Mouse (Mus musculus) intestine, embryonic 15.5 days (tissue): ENCODE data around the gene Stag3. TPM values are rescaled to one million over a fixed set of nuclear protein-coding genes. Genes with fewer than 3 reads are reported as not detected.

Source experiments
- ATAC-seq: fragments of 200-750 bp; cut with Nextera tagmentation; 2 replicates; pipeline ENCODE4 v1.8.0; 2017; ENCODE audit warnings: moderate TSS enrichment, moderate library complexity
- H3K27ac ChIP-seq: fragments of 300-500 bp; sonication (generic); 2 replicates; pipeline ENCODE4 v1.5.1; 2015; ENCODE audit warnings: mild to moderate bottlenecking, inconsistent platforms
- H3K27me3 ChIP-seq: fragments of 300-500 bp; sonication (generic); replicated peaks from 2 replicates; pipeline ENCODE4 v1.6.1; 2015; ENCODE audit warnings: inconsistent platforms
- H3K36me3 ChIP-seq: fragments of 300-500 bp; sonication (generic); 2 replicates; pipeline ENCODE4 v1.6.1; 2015; ENCODE audit warnings: inconsistent platforms
- H3K4me1 ChIP-seq: fragments of 300-500 bp; sonication (generic); replicated peaks from 2 replicates; pipeline ENCODE4 v1.6.1; 2015; ENCODE audit warnings: inconsistent platforms
- H3K4me2 ChIP-seq: fragments of 300-500 bp; sonication (generic); replicated peaks from 2 replicates; pipeline ENCODE4 v1.6.1; 2015; ENCODE audit warnings: mild to moderate bottlenecking, inconsistent platforms
- H3K4me3 ChIP-seq: fragments of 300-500 bp; sonication (generic); replicated peaks from 2 replicates; pipeline ENCODE4 v1.5.1; 2015; ENCODE audit warnings: inconsistent platforms
- H3K9ac ChIP-seq: fragments of 300-500 bp; sonication (generic); 2 replicates; pipeline ENCODE4 v1.6.1; 2015; ENCODE audit warnings: inconsistent platforms
- H3K9me3 ChIP-seq: fragments of 300-500 bp; sonication (generic); 2 replicates; pipeline ENCODE4 v1.6.1; 2016; ENCODE audit warnings: inconsistent platforms
- WGBS: fragments of 180-500 bp; shearing (Covaris S2); methylation state at CpG from one replicate; pipeline ENCODE4 v1.1.7; 2015; 5-methylcytosine and 5-hydroxymethylcytosine counted together
- polyA plus RNA-seq: library from polyadenylated mRNA; unstranded; fragments of >200 nt; fragmentation: Nextera tagmentation; extraction: Ambion mirVana; gene quantifications from 2 replicates; pipeline ENCODE4 v1.2.1, GENCODE M21; 2015

Stag3 gene
- polyA plus RNA-seq, 1 experiment from 2014 or later = 2.0 TPM

DNA sequence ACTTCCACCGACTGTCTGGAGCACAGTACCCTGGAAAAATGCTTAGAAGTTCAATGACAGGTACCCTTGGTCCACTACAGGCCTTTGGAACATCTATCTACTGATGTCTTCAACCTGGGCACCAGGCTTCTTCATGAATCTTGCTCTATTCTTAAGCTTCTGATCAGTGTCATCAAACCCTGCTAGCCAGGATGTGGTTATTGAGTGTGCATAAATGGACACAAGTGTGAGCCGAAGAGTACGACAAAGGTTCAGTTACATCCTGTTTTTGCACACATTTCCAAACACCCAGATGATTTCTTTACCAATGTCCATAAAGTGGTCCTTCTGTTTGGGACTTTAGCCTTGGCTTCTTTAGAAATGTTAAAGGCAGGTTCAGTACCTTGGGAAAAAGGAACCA lies 63.2 kb downstream of the Stag3 start:
- ATAC-seq = no peak
- no peaks in the 10 kb centered on the region for H3K4me1 ChIP-seq
- H3K4me3 ChIP-seq = no peak overlapping the region
- H3K4me2 ChIP-seq = no peak overlapping the region
- H3K27me3 ChIP-seq = no peaks in the 10 kb centered on the region
- no peaks in the 10 kb centered on the region for H3K36me3 ChIP-seq
- H3K27ac ChIP-seq = no peak overlapping the region
- 88% methylated on average over 3 of the region's 3 CpGs for WGBS
- H3K9ac ChIP-seq = no peak overlapping the region
- no peaks in the 10 kb centered on the region for H3K9me3 ChIP-seq

Other genes with a start within 250 kb of the Stag3 start
- gene Smok3c, start 227.0 kb upstream of the Stag3 start, polyA plus RNA-seq = not detected in 2 replicates
- 13.7 and 15.0 TPM in 2 replicates for gene Zkscan1, start 195.2 kb upstream of the Stag3 start, polyA plus RNA-seq
- gene Zscan21, start 163.3 kb upstream of the Stag3 start, polyA plus RNA-seq = 43.3 and 45.9 TPM in 2 replicates
- 15.8 and 16.4 TPM in 2 replicates for gene Zfp113, start 124.5 kb upstream of the Stag3 start, polyA plus RNA-seq
- 276 and 300 TPM in 2 replicates for gene Cops6, start 119.2 kb upstream of the Stag3 start, polyA plus RNA-seq
- gene Ap4m1, start 108.2 kb upstream of the Stag3 start, polyA plus RNA-seq = 19.8 and 20.6 TPM in 2 replicates
- 153 and 165 TPM in 2 replicates for gene Mcm7, start 107.8 kb upstream of the Stag3 start, polyA plus RNA-seq
- gene Taf6, start 92.8 kb upstream of the Stag3 start, polyA plus RNA-seq = 67.8 and 70.0 TPM in 2 replicates
- 37.0 and 38.8 TPM in 2 replicates for gene Cnpy4, start 92.8 kb upstream of the Stag3 start, polyA plus RNA-seq
- 7.5 TPM in 2 replicates for gene Mblac1, start 85.9 kb upstream of the Stag3 start, polyA plus RNA-seq
- not detected in 2 replicates for gene Nxpe5, start 54.3 kb upstream of the Stag3 start, polyA plus RNA-seq
- 80.6 and 90.1 TPM in 2 replicates for gene Lamtor4, start 24.8 kb upstream of the Stag3 start, polyA plus RNA-seq
- 4.8 and 5.1 TPM in 2 replicates for gene BC037034, start 16.2 kb upstream of the Stag3 start, polyA plus RNA-seq
- 1.0 and 1.4 TPM in 2 replicates for gene Gal3st4, start 7.4 kb upstream of the Stag3 start, polyA plus RNA-seq
- gene Gm43720, start 282 bp upstream of the Stag3 start, polyA plus RNA-seq = not detected in 2 replicates
- 13.7 and 15.2 TPM in 2 replicates for gene Gpc2, start 235 bp upstream of the Stag3 start, polyA plus RNA-seq
- gene Pvrig, start 61.7 kb downstream of the Stag3 start, polyA plus RNA-seq = 0.18 and 0.47 TPM in 2 replicates
- 24.0 and 27.3 TPM in 2 replicates for gene Zfp157, start 161.2 kb downstream of the Stag3 start, polyA plus RNA-seq